Mouse (Mus musculus) heart, postnatal 0 days (tissue): Measurements from ENCODE around the gene 1110059E24Rik. TPM values are rescaled to one million over a fixed set of nuclear protein-coding genes. Genes with fewer than 3 reads are reported as not detected.
A peak's percentile ranks its signal among the peaks of the same experiment; 100 is the strongest.

Source experiments
- ATAC-seq: fragments of 200-750 bp; cut with Nextera tagmentation; 2 replicates; pipeline ENCODE4 v1.8.0; 2017; ENCODE audit warnings: low read depth, moderate number of reproducible peaks, moderate library complexity; ENCODE audit not compliant: insufficient read depth
- DNase-seq: peaks from one replicate; pipeline ENCODE4 v3.0.0-alpha.2; 2016; ENCODE audit warnings: low spot score
- H3K27ac ChIP-seq: fragments of 300-500 bp; sonication (generic); 2 replicates; pipeline ENCODE4 v1.5.1; 2014; ENCODE audit warnings: low read depth, mild to moderate bottlenecking
- H3K27me3 ChIP-seq: fragments of 300-500 bp; sonication (generic); 2 replicates; pipeline ENCODE4 v1.6.1; 2014; ENCODE audit warnings: low read length, mixed read lengths; ENCODE audit not compliant: control insufficient read depth, insufficient read depth
- H3K36me3 ChIP-seq: fragments of 300-500 bp; sonication (generic); replicated peaks from 2 replicates; pipeline ENCODE4 v1.6.1; 2014; ENCODE audit warnings: low read length, mixed read lengths; ENCODE audit not compliant: control insufficient read depth, insufficient read depth
- H3K4me1 ChIP-seq: fragments of 300-500 bp; sonication (generic); 2 replicates; pipeline ENCODE4 v1.6.1; 2014; ENCODE audit warnings: antibody characterized with exemption; ENCODE audit not compliant: control insufficient read depth, insufficient read depth
- H3K4me2 ChIP-seq: fragments of 300-500 bp; sonication (generic); 2 replicates; pipeline ENCODE4 v1.6.1; 2014; ENCODE audit warnings: low read depth, mild to moderate bottlenecking, low read length, moderate library complexity
- H3K4me3 ChIP-seq: fragments of 300-500 bp; sonication (generic); 2 replicates; pipeline ENCODE4 v1.5.1; 2014; ENCODE audit warnings: low read depth, low read length
- H3K9ac ChIP-seq: fragments of 300-500 bp; sonication (generic); replicated peaks from 2 replicates; pipeline ENCODE4 v1.6.1; 2014; ENCODE audit warnings: low read depth, low read length, mixed read lengths
- H3K9me3 ChIP-seq: fragments of 300-500 bp; sonication (generic); replicated peaks from 2 replicates; pipeline ENCODE4 v1.6.1; 2016; ENCODE audit warnings: low read length; ENCODE audit not compliant: control insufficient read depth
- CTCF ChIP-seq: IDR thresholded peaks from 2 replicates; pipeline ENCODE4 v1.5.1; 2016; ENCODE audit warnings: antibody characterized with exemption, control low read depth, low read depth
- EP300 ChIP-seq: IDR thresholded peaks from 2 replicates; pipeline ENCODE4 v1.6.1; 2016; ENCODE audit warnings: antibody characterized with exemption, low read depth
- WGBS: fragments of 180-500 bp; shearing (Covaris S2); extraction: QIAGEN DNeasy Blood & Tissue Kit; methylation state at CpG from one replicate; pipeline ENCODE4 v1.1.7; 2014; 5-methylcytosine and 5-hydroxymethylcytosine counted together
- polyA plus RNA-seq: library from polyadenylated mRNA; unstranded; fragments of >200 nt; fragmentation: Nextera tagmentation; extraction: Ambion mirVana; gene quantifications from 2 replicates; pipeline ENCODE4 v1.2.1, GENCODE M21; 2015
- total RNA-seq: library from RNA; depleted of rRNA; stranded (reverse); fragments of >200 nt; gene quantifications from 2 replicates; pipeline ENCODE4 v1.2.3, GENCODE M21; 2014; ENCODE audit warnings: low replicate concordance

1110059E24Rik gene
- total and polyA plus RNA-seq, 2 experiments from 2014 or later: 29.0 to 33.3 TPM

DNA sequence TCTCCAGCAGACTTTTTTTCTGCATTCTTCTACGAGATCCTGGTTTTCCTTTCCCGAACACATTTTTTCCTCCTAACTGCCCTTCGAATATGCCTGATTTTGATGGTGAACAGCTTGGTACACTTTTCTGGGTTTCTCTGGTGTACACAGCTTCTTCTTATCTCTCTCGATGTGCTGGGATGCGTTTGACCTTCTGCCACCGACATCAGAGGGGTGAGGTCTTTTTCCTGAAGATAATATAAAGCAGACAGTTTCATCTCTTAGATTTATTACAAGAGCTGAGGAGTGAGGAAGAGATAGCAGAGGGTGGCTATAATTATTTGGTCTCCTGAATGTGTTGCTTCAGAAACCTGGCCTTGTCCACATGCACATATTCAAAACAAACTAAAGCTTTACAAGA is 71.4 kb downstream of the 1110059E24Rik start:
- Histone ChIP-seq H3K36me3 (no peaks in the 10 kb centered on the region), H3K4me1 (no peaks in the 10 kb centered on the region), H3K27ac (no peak overlapping the region), H3K27me3 (no peaks in the 10 kb centered on the region), H3K9me3 (no peaks in the 10 kb centered on the region), H3K9ac (no peak overlapping the region), H3K4me2 (no peak overlapping the region; the same call in 1 of the 2 replicates), H3K4me3 (no peak overlapping the region)
- TF ChIP-seq EP300 (no peak), CTCF (no peak)
- 33% methylated on average over 6 of the region's 6 CpGs for WGBS
- ATAC-seq: no peak
- no peak for DNase-seq

DNA sequence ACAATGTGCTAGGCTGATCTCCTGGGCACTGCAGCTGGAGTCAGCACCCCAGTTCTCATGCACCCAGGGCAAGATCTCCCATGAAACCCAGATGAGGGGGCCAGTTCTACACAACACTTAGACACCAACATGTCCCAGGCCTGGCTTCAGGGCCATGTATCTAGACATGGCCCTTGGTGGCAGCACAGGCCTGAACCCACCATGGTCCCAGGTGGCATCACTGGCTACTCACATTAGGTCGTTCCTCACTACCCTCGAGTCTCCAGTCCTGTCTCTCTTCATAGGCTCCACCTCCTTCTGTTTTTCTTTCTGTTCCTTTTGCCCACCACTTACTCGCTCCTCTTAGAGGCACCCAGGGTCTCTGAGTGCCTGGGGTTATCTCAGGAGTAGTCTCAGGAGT is 72.9 kb downstream of the 1110059E24Rik start:
- no peak for DNase-seq
- no peaks in the 10 kb centered on the region for H3K4me1 ChIP-seq

GRCm38 (mm10) chr19:21577443-21577842 is 75.3 kb downstream of the 1110059E24Rik start:
- ATAC-seq (no peak), DNase-seq (no peak)
- Histone ChIP-seq H3K4me3 (no peak overlapping the region), H3K27me3 (no peaks in the 10 kb centered on the region), H3K9me3 (no peaks in the 10 kb centered on the region), H3K27ac (no peak overlapping the region), H3K9ac (no peak overlapping the region), H3K4me1 (peaks cover 5% of the 10 kb centered on the region; the same call in 1 of the 2 replicates), H3K36me3 (no peaks in the 10 kb centered on the region), H3K4me2 (no peak overlapping the region)
- WGBS: 39% methylated on average over 3 of the region's 3 CpGs
- TF ChIP-seq EP300 (no peak), CTCF (no peak)

More for the DNA sequence above, 72.9 kb downstream of the 1110059E24Rik start:
- Histone ChIP-seq H3K9me3 (no peaks in the 10 kb centered on the region), H3K27ac (no peak overlapping the region), H3K9ac (no peak overlapping the region), H3K36me3 (no peaks in the 10 kb centered on the region), H3K27me3 (no peaks in the 10 kb centered on the region), H3K4me3 (no peak overlapping the region), H3K4me2 (no peak overlapping the region)
- WGBS: 87% methylated on average over 3 of the region's 3 CpGs
- TF ChIP-seq EP300 (no peak), CTCF (no peak)
- no peak for ATAC-seq

- DNase-seq (peak; percentile 58), ATAC-seq (peak; percentile 50; the same call in 1 of the 2 replicates)
- 23% methylated on average over 7 of the region's 7 CpGs for WGBS
Measured at GRCm38 (mm10) chr19:21571986-21572385, 80.8 kb downstream of the 1110059E24Rik start.

GRCm38 (mm10) chr19:21571223-21571980 is 81.4 kb downstream of the 1110059E24Rik start:
- ATAC-seq: peak; percentile 71
- 29% methylated on average over 16 of the region's 16 CpGs for WGBS

More at GRCm38 (mm10) chr19:21571986-21572385, 80.8 kb downstream of the 1110059E24Rik start:
- H3K4me2 ChIP-seq: peak overlapping the region; percentile 49
- peaks cover 23% of the 10 kb centered on the region for H3K4me1 ChIP-seq
- peak overlapping the region; percentile 19; the same call in 1 of the 2 replicates for H3K9ac ChIP-seq
- peak overlapping the region; percentile 81 for H3K27ac ChIP-seq
- no peaks in the 10 kb centered on the region for H3K27me3 ChIP-seq
- 0 out of 2 replicates have a peak overlapping the region, but pooled peaks have one; percentile 13 for H3K4me3 ChIP-seq
- TF ChIP-seq EP300 (no peak), CTCF (no peak)
- no peaks in the 10 kb centered on the region for H3K36me3 ChIP-seq
- no peaks in the 10 kb centered on the region for H3K9me3 ChIP-seq

More at GRCm38 (mm10) chr19:21571223-21571980, 81.4 kb downstream of the 1110059E24Rik start:
- 0 out of 2 replicates have a peak overlapping the region, but pooled peaks have one; percentile 13 for H3K4me3 ChIP-seq
- H3K27me3 ChIP-seq: no peaks in the 10 kb centered on the region
- peak; percentile 66 for DNase-seq
- H3K9me3 ChIP-seq: no peaks in the 10 kb centered on the region
- no peaks in the 10 kb centered on the region for H3K36me3 ChIP-seq
- peak overlapping the region; percentile 19; the same call in 1 of the 2 replicates for H3K9ac ChIP-seq
- H3K27ac ChIP-seq: peak overlapping the region; percentile 81
- H3K4me2 ChIP-seq: peak overlapping the region; percentile 49
- peaks cover 23% of the 10 kb centered on the region for H3K4me1 ChIP-seq
- peak; percentile 88 for TF ChIP-seq CTCF
- TF ChIP-seq EP300: no peak
